Comparison of ENCODE assay signal across 12 mouse cellular contexts in the genomic region with DNA sequence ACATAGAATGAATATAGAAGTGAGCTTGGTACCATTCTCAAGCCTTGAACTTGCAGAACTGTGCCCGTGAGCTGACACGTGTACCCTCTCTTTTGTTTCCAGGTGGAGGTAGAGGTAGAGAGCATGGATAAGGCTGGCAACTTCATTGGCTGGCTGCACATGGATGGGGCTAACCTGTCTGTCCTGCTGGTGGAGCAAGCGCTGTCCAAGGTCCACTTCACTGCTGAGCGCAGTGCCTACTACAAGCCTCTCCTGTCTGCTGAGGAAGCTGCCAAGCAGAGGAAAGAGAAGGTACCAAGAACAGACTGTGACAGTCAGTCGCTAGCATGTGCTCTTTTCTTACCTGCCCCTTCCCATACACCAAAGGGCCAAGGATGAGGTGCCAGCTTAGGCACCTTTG. TPM values are rescaled to one million over a fixed set of nuclear protein-coding genes. Genes with fewer than 3 reads are reported as not detected.
"Had no signal": no experiment of that assay in that cellular context is flagged by ENCODE, and none has a peak within 500 bp of the region (broad histone marks: within the 10 kb centered on the region; RNA-seq: fewer than 3 reads in every experiment).

No protein-coding gene starts in this region.

- DNase-seq: lung, embryonic 14.5 days; lung, postnatal 10 days; lung, postnatal 4 days; spleen, adult 18-20 months; thymus, adult 18-20 months; thymus, postnatal 14 days had no signal

- H3K27me3 ChIP-seq: limb, embryonic 13.5 days; midbrain, embryonic 15.5 days had no signal

- ATAC-seq: midbrain, embryonic 15.5 days had no signal

- H3K4me3 ChIP-seq: limb, embryonic 13.5 days; midbrain, embryonic 10.5 days; midbrain, embryonic 15.5 days had no signal

- H3K9ac ChIP-seq: hindbrain, embryonic 14.5 days; limb, embryonic 13.5 days; lung, embryonic 14.5 days; midbrain, embryonic 15.5 days had no signal

- H3K4me2 ChIP-seq: hindbrain, embryonic 14.5 days; limb, embryonic 13.5 days; liver, embryonic 11.5 days; lung, embryonic 14.5 days; midbrain, embryonic 15.5 days had no signal

- H3K36me3 ChIP-seq: midbrain, embryonic 15.5 days had no signal

- H3K9me3 ChIP-seq: limb, embryonic 13.5 days; midbrain, embryonic 10.5 days; midbrain, embryonic 15.5 days had no signal

- H3K27ac ChIP-seq: hindbrain, embryonic 14.5 days; limb, embryonic 13.5 days; midbrain, embryonic 15.5 days had no signal

RNA-seq across cellular contexts. Expression of a gene that starts 43.2 kb away (rescaled TPM):
- total RNA-seq: neutrophil, adult 5-6 weeks had no signal
